Mouse (Mus musculus) midbrain, embryonic 15.5 days (tissue): ENCODE data around the gene Samd8. TPM values are rescaled to one million over a fixed set of nuclear protein-coding genes. Genes with fewer than 3 reads are reported as not detected.
A peak's percentile ranks its signal among the peaks of the same experiment; 100 is the strongest.

ENCODE experiments used
- ATAC-seq: fragments of 200-750 bp; cut with Nextera tagmentation; replicated peaks from 2 replicates; pipeline ENCODE4 v1.8.0; 2017; ENCODE audit warnings: moderate TSS enrichment
- H3K27ac ChIP-seq: fragments of 300-500 bp; sonication (generic); 2 replicates; pipeline ENCODE4 v1.5.1; 2015; ENCODE audit warnings: mild to moderate bottlenecking, inconsistent platforms
- H3K27me3 ChIP-seq: fragments of 300-500 bp; sonication (generic); replicated peaks from 2 replicates; pipeline ENCODE4 v1.6.1; 2015; ENCODE audit warnings: inconsistent platforms
- H3K36me3 ChIP-seq: fragments of 300-500 bp; sonication (generic); replicated peaks from 2 replicates; pipeline ENCODE4 v1.6.1; 2015; ENCODE audit warnings: inconsistent platforms
- H3K4me1 ChIP-seq: fragments of 300-500 bp; sonication (generic); 2 replicates; pipeline ENCODE4 v1.6.1; 2015; ENCODE audit warnings: inconsistent platforms
- H3K4me2 ChIP-seq: fragments of 300-500 bp; sonication (generic); 2 replicates; pipeline ENCODE4 v1.6.1; 2015; ENCODE audit warnings: inconsistent platforms, mild to moderate bottlenecking, moderate library complexity
- H3K4me3 ChIP-seq: fragments of 300-500 bp; sonication (generic); 2 replicates; pipeline ENCODE4 v1.5.1; 2015; ENCODE audit warnings: mild to moderate bottlenecking, inconsistent platforms
- H3K9ac ChIP-seq: fragments of 300-500 bp; sonication (generic); 2 replicates; pipeline ENCODE4 v1.6.1; 2015; ENCODE audit warnings: mild to moderate bottlenecking, inconsistent platforms
- H3K9me3 ChIP-seq: fragments of 300-500 bp; sonication (generic); 2 replicates; pipeline ENCODE4 v1.6.1; 2016; ENCODE audit warnings: inconsistent platforms
- WGBS: fragments of 180-500 bp; shearing (Covaris S2); methylation state at CpG from one replicate; pipeline ENCODE4 v1.1.7; 2015; ENCODE audit warnings: mixed read lengths; 5-methylcytosine and 5-hydroxymethylcytosine counted together
- polyA plus RNA-seq: library from polyadenylated mRNA; unstranded; fragments of >200 nt; fragmentation: Nextera tagmentation; extraction: Ambion mirVana; gene quantifications from 2 replicates; pipeline ENCODE4 v1.2.1, GENCODE M21; 2015

Gene Samd8
- 22.2 and 22.5 TPM in 2 replicates for polyA plus RNA-seq

GRCm38 (mm10) chr14:21750008-21750880 lies at the start of gene Samd8:
TSS of gene Samd8 (plus strand) at chr14:21750531.
- Histone ChIP-seq H3K4me3 (peak within 1 kb of the TSS; percentile 83), H3K27ac (peak within 1 kb of the TSS; percentile 89), H3K9me3 (no peaks in the 10 kb centered on the region), H3K9ac (peak within 1 kb of the TSS; percentile 79), H3K4me1 (peaks cover 19% of the 10 kb centered on the region), H3K27me3 (no peaks in the 10 kb centered on the region), H3K4me2 (peak within 1 kb of the TSS; percentile 69), H3K36me3 (no peaks in the 10 kb centered on the region)
- peak; percentile 85 for ATAC-seq
- 7% methylated on average over 49 of the region's 52 CpGs for WGBS

GRCm38 (mm10) chr14:21702691-21703090 lies 47.6 kb upstream of the Samd8 start:
- Histone ChIP-seq H3K36me3 (no peaks in the 10 kb centered on the region), H3K27ac (no peak overlapping the region), H3K4me1 (peaks cover 5% of the 10 kb centered on the region; the same call in 1 of the 2 replicates), H3K27me3 (no peaks in the 10 kb centered on the region), H3K4me3 (no peak overlapping the region), H3K9ac (no peak overlapping the region), H3K9me3 (no peaks in the 10 kb centered on the region), H3K4me2 (no peak overlapping the region)
- no peak for ATAC-seq
- WGBS, result 90% methylated on average over 8 of the region's 8 CpGs

DNA sequence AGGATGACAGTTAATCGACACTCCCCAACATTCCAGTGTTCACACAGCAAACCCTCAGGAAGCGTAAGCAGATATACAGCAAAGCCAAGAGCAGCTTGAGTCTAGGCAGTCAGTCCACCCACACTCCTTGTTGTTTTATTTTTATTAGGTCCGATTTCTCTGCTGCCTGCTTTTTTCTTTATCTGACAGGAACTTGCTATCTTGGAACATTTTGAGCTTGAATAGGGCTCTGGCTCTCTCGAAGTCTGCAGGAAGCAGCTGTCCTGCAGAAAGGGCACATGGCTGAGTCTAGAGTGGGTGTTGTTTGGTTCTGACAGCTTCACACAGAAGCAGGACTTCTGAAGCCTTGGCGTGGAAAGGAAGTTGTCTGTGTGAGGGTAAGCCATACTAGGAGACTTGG lies 47.1 kb upstream of the Samd8 start:
- no peaks in the 10 kb centered on the region for H3K27me3 ChIP-seq
- no peak overlapping the region for H3K27ac ChIP-seq
- no peaks in the 10 kb centered on the region for H3K36me3 ChIP-seq
- no peak overlapping the region for H3K4me3 ChIP-seq
- no peak overlapping the region for H3K4me2 ChIP-seq
- WGBS, result 83% methylated on average over 5 of the region's 5 CpGs
- peaks cover 5% of the 10 kb centered on the region; the same call in 1 of the 2 replicates for H3K4me1 ChIP-seq
- ATAC-seq, result no peak
- no peak overlapping the region for H3K9ac ChIP-seq
- H3K9me3 ChIP-seq, result no peaks in the 10 kb centered on the region

- H3K27me3 ChIP-seq, result no peaks in the 10 kb centered on the region
- H3K9me3 ChIP-seq, result no peaks in the 10 kb centered on the region
- no peak overlapping the region for H3K27ac ChIP-seq
- 92% methylated on average over 2 of the region's 2 CpGs for WGBS
- H3K4me3 ChIP-seq, result no peak overlapping the region
- H3K9ac ChIP-seq, result no peak overlapping the region
- ATAC-seq, result no peak
- H3K4me2 ChIP-seq, result no peak overlapping the region
- H3K4me1 ChIP-seq, result peaks cover 5% of the 10 kb centered on the region; the same call in 1 of the 2 replicates
- no peaks in the 10 kb centered on the region for H3K36me3 ChIP-seq
Measured at GRCm38 (mm10) chr14:21705462-21705861, 44.9 kb upstream of the Samd8 start.

DNA sequence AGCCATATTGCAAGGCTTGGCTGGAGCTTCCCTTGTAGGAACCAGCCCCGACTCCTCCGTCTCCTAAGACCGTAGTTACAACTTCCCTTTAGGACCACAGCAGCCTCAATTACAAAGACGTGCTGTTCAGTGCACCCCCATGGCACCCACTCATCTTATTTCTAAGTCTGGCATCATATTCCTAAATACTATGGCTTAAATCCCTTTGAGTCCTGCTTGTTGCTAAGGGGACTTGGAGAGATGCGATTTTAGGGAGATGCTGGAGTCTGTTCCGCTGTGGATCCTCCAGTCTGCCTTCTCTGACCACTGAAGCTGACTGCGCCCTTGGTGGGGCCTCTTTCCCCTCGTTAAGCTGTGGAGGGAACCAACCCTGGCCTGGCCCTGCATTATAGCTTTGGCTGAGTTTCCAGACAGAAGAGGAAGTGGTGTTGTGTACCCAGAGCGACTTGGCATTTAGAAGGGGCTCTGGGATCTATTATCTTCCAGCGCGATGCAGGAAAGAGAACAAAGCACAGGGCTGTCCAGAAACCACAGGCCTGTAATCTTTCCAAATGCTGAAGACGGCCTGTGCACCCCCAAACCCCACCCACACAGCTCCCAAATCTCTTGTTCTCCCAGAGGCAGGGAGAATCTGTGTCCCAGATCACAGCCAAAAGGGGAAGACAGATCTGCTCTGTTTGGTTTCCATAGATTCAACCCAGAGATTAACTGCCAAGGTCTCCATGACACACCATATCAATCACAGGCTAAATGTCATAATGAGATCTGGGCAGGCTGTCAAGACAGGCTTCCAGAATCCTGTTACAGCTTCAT lies 43.4 kb upstream of the Samd8 start:
- H3K9ac ChIP-seq, result no peak overlapping the region
- peak; percentile 50 for ATAC-seq
- H3K4me3 ChIP-seq, result no peak overlapping the region
- peaks cover 5% of the 10 kb centered on the region; the same call in 1 of the 2 replicates for H3K4me1 ChIP-seq
- H3K4me2 ChIP-seq, result no peak overlapping the region
- H3K27me3 ChIP-seq, result no peaks in the 10 kb centered on the region
- 44% methylated on average over 12 of the region's 12 CpGs for WGBS
- no peaks in the 10 kb centered on the region for H3K36me3 ChIP-seq
- peak overlapping the region; percentile 53; the same call in 1 of the 2 replicates for H3K27ac ChIP-seq
- H3K9me3 ChIP-seq, result no peaks in the 10 kb centered on the region

DNA sequence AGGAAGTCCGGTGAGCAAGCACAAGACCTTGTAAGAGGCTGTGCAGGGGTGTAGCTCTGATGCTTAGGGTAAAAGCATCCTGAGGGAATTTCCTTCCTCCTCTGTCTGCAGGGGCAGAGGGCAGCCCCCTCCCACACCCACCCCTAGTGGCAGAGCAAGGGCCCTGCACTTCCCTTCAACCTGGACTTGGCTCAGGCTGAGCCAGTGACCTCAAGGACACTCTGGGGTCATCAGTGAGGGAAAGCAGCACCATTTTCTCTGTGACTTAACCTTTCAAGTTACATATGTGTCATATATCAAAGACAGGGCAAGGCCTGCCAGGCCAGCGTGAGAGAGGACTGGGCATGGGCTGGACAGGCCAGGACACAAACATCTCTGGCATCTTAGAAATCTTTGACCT lies 40.8 kb upstream of the Samd8 start:
- no peaks in the 10 kb centered on the region for H3K36me3 ChIP-seq
- WGBS, result 58% methylated on average over 2 of the region's 2 CpGs
- H3K9ac ChIP-seq, result no peak overlapping the region
- no peaks in the 10 kb centered on the region for H3K27me3 ChIP-seq
- H3K27ac ChIP-seq, result no peak overlapping the region
- H3K4me3 ChIP-seq, result no peak overlapping the region
- H3K9me3 ChIP-seq, result no peaks in the 10 kb centered on the region
- H3K4me1 ChIP-seq, result peaks cover 5% of the 10 kb centered on the region; the same call in 1 of the 2 replicates
- no peak overlapping the region for H3K4me2 ChIP-seq
- ATAC-seq, result no peak

- no peak overlapping the region for H3K27ac ChIP-seq
- H3K4me3 ChIP-seq, result no peak overlapping the region
- no peak for ATAC-seq
- H3K9ac ChIP-seq, result no peak overlapping the region
- H3K9me3 ChIP-seq, result no peaks in the 10 kb centered on the region
- H3K4me2 ChIP-seq, result no peak overlapping the region
- H3K27me3 ChIP-seq, result no peaks in the 10 kb centered on the region
- H3K36me3 ChIP-seq, result no peaks in the 10 kb centered on the region
- 87% methylated on average over 2 of the region's 2 CpGs for WGBS
- peaks cover 4% of the 10 kb centered on the region; the same call in 1 of the 2 replicates for H3K4me1 ChIP-seq
Measured at GRCm38 (mm10) chr14:21711231-21711630, 39.1 kb upstream of the Samd8 start.

DNA sequence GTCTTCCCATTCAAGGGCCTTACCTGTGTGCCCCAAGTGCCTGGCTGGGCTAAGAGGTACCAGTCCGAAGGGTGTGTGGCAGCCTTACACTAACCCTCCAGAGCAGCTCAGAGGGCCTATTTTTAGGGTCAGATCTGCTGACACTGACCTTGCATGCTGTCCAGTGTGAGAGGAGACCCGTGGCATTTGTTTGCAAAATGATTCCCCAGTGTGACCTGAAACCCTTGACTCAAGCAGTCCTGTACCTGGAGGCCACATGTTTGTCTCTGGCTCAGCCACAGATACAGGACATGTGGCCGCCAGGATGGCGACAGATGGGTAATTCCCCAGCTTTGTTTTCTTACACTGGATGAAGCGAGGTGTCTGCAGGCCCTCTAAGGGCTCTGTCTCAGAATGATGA lies 35.8 kb upstream of the Samd8 start, which contains the start of gene Dupd1:
Dupd1 (minus strand) TSS at position 91 of the 400 bp plus-strand sequence.
- Histone ChIP-seq H3K4me3 (no peak within 1 kb of the TSS), H3K27me3 (no peaks in the 10 kb centered on the region), H3K36me3 (no peaks in the 10 kb centered on the region), H3K4me1 (peaks cover 2% of the 10 kb centered on the region), H3K9ac (no peak within 1 kb of the TSS), H3K4me2 (no peak within 1 kb of the TSS), H3K9me3 (no peaks in the 10 kb centered on the region), H3K27ac (no peak within 1 kb of the TSS)
- ATAC-seq, result no peak
- WGBS, result 76% methylated on average over 5 of the region's 5 CpGs

GRCm38 (mm10) chr14:21719646-21720383 lies 30.5 kb upstream of the Samd8 start:
- Histone ChIP-seq H3K4me3 (no peak overlapping the region), H3K36me3 (no peaks in the 10 kb centered on the region), H3K27ac (no peak overlapping the region), H3K27me3 (no peaks in the 10 kb centered on the region), H3K9ac (no peak overlapping the region), H3K4me2 (no peak overlapping the region), H3K9me3 (no peaks in the 10 kb centered on the region), H3K4me1 (peaks cover 6% of the 10 kb centered on the region)
- no peak for ATAC-seq
- 52% methylated on average over 17 of the region's 17 CpGs for WGBS

- Histone ChIP-seq H3K4me3 (no peak overlapping the region), H3K9ac (no peak overlapping the region), H3K27me3 (no peaks in the 10 kb centered on the region), H3K4me1 (peaks cover 6% of the 10 kb centered on the region), H3K4me2 (no peak overlapping the region), H3K36me3 (no peaks in the 10 kb centered on the region), H3K27ac (no peak overlapping the region), H3K9me3 (no peaks in the 10 kb centered on the region)
- WGBS, result 87% methylated on average over 4 of the region's 4 CpGs
- ATAC-seq, result no peak
Measured at GRCm38 (mm10) chr14:21720430-21721205, 29.7 kb upstream of the Samd8 start.

GRCm38 (mm10) chr14:21722021-21722698 lies 28.2 kb upstream of the Samd8 start:
- ATAC-seq, result no peak
- Histone ChIP-seq H3K9me3 (no peaks in the 10 kb centered on the region), H3K4me3 (no peak overlapping the region), H3K27ac (no peak overlapping the region), H3K4me1 (peaks cover 6% of the 10 kb centered on the region), H3K27me3 (no peaks in the 10 kb centered on the region), H3K36me3 (no peaks in the 10 kb centered on the region), H3K4me2 (no peak overlapping the region), H3K9ac (no peak overlapping the region)
- WGBS, result 39% methylated on average over 8 of the region's 8 CpGs
